Mouse (Mus musculus) kidney, embryonic 15.5 days (tissue): ENCODE data around the gene H13. TPM values are rescaled to one million over a fixed set of nuclear protein-coding genes. Genes with fewer than 3 reads are reported as not detected.
A peak's percentile ranks its signal among the peaks of the same experiment; 100 is the strongest.

Experiments
- ATAC-seq: fragments of 200-750 bp; cut with Nextera tagmentation; replicated peaks from 2 replicates; pipeline ENCODE4 v1.8.0; 2017; ENCODE audit warnings: moderate TSS enrichment; ENCODE audit not compliant: low FRiP score
- H3K27ac ChIP-seq: fragments of 300-500 bp; sonication (generic); 2 replicates; pipeline ENCODE4 v1.5.1; 2015; ENCODE audit warnings: mild to moderate bottlenecking, inconsistent platforms
- H3K27me3 ChIP-seq: fragments of 300-500 bp; sonication (generic); 2 replicates; pipeline ENCODE4 v1.6.1; 2015; ENCODE audit warnings: inconsistent platforms
- H3K36me3 ChIP-seq: fragments of 300-500 bp; sonication (generic); 2 replicates; pipeline ENCODE4 v1.6.1; 2015; ENCODE audit warnings: inconsistent platforms
- H3K4me1 ChIP-seq: fragments of 300-500 bp; sonication (generic); 2 replicates; pipeline ENCODE4 v1.6.1; 2015; ENCODE audit warnings: inconsistent platforms
- H3K4me2 ChIP-seq: fragments of 300-500 bp; sonication (generic); 2 replicates; pipeline ENCODE4 v1.6.1; 2015; ENCODE audit warnings: moderate library complexity, mild to moderate bottlenecking, inconsistent platforms
- H3K4me3 ChIP-seq: fragments of 300-500 bp; sonication (generic); replicated peaks from 2 replicates; pipeline ENCODE4 v1.5.1; 2015; ENCODE audit warnings: mild to moderate bottlenecking, inconsistent platforms
- H3K9ac ChIP-seq: fragments of 300-500 bp; sonication (generic); 2 replicates; pipeline ENCODE4 v1.6.1; 2015; ENCODE audit warnings: mild to moderate bottlenecking, inconsistent platforms
- H3K9me3 ChIP-seq: fragments of 300-500 bp; sonication (generic); replicated peaks from 2 replicates; pipeline ENCODE4 v1.6.1; 2016; ENCODE audit warnings: inconsistent platforms
- WGBS: fragments of 180-500 bp; shearing (Covaris S2); methylation state at CpG from one replicate; pipeline ENCODE4 v1.1.7; 2015; ENCODE audit warnings: mixed read lengths; 5-methylcytosine and 5-hydroxymethylcytosine counted together
- polyA plus RNA-seq: library from polyadenylated mRNA; unstranded; fragments of >200 nt; fragmentation: Nextera tagmentation; extraction: Ambion mirVana; gene quantifications from 2 replicates; pipeline ENCODE4 v1.2.1, GENCODE M21; 2015

H13 gene
- polyA plus RNA-seq, 1 experiment from 2014 or later, result 147 TPM

- Histone ChIP-seq H3K36me3 (peaks cover 63% of the 10 kb centered on the region), H3K4me3 (no peak overlapping the region), H3K27ac (peak overlapping the region; percentile 97), H3K4me2 (no peak overlapping the region), H3K4me1 (peaks cover 48% of the 10 kb centered on the region), H3K9me3 (no peaks in the 10 kb centered on the region), H3K27me3 (no peaks in the 10 kb centered on the region), H3K9ac (no peak overlapping the region)
- 77% methylated on average over 22 of the region's 22 CpGs for WGBS
- no peak for ATAC-seq
These were observed 36.8 kb downstream of the H13 start for GRCm38 (mm10) chr2:152705993-152706571.

GRCm38 (mm10) chr2:152707186-152707585, 37.9 kb downstream of the H13 start:
- peak overlapping the region; percentile 97 for H3K27ac ChIP-seq
- H3K4me2 ChIP-seq, result peak overlapping the region; percentile 69
- peak overlapping the region; percentile 45 for H3K4me3 ChIP-seq
- ATAC-seq, result no peak; the same call in 1 of the 2 replicates
- no peaks in the 10 kb centered on the region for H3K27me3 ChIP-seq
- H3K9me3 ChIP-seq, result no peaks in the 10 kb centered on the region
- peak overlapping the region; percentile 60 for H3K9ac ChIP-seq
- peaks cover 52% of the 10 kb centered on the region for H3K36me3 ChIP-seq
- peaks cover 48% of the 10 kb centered on the region for H3K4me1 ChIP-seq
- WGBS, result 15% methylated on average over 7 of the region's 7 CpGs

GRCm38 (mm10) chr2:152707627-152708026, 38.4 kb downstream of the H13 start:
- 2% methylated on average over 31 of the region's 31 CpGs for WGBS
- H3K4me3 ChIP-seq, result peak overlapping the region; percentile 45
- peak; percentile 97 for ATAC-seq
- no peaks in the 10 kb centered on the region for H3K9me3 ChIP-seq
- H3K36me3 ChIP-seq, result peaks cover 48% of the 10 kb centered on the region
- H3K27me3 ChIP-seq, result no peaks in the 10 kb centered on the region
- H3K9ac ChIP-seq, result peak overlapping the region; percentile 60
- H3K4me1 ChIP-seq, result peaks cover 48% of the 10 kb centered on the region
- H3K4me2 ChIP-seq, result peak overlapping the region; percentile 69
- peak overlapping the region; percentile 97 for H3K27ac ChIP-seq

DNA sequence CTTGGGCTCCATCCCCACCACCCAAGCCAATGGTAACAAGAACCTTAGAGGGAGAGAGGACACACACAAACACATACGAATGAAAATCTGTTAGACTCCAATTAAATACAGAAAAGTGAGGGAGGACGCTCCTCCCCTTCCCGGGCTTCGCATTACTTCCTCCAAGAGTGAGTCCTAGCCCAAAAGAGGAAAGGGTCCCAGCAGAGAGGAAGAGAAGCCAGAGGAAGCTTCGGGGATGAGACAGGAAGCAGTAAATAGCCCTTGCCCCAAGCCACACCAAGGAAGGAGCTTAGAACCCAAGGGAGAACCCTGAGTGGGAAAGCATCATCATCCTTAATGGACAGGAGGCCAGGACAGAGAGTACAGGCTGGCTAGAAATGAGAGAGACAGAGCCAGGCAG, 39.8 kb downstream of the H13 start:
- Histone ChIP-seq H3K4me1 (peaks cover 48% of the 10 kb centered on the region), H3K27me3 (no peaks in the 10 kb centered on the region), H3K4me2 (no peak overlapping the region), H3K4me3 (no peak overlapping the region), H3K9me3 (no peaks in the 10 kb centered on the region), H3K36me3 (peaks cover 33% of the 10 kb centered on the region), H3K27ac (peak overlapping the region; percentile 97; the same call in 1 of the 2 replicates), H3K9ac (no peak overlapping the region)
- 81% methylated on average over 5 of the region's 5 CpGs for WGBS
- no peak for ATAC-seq

DNA sequence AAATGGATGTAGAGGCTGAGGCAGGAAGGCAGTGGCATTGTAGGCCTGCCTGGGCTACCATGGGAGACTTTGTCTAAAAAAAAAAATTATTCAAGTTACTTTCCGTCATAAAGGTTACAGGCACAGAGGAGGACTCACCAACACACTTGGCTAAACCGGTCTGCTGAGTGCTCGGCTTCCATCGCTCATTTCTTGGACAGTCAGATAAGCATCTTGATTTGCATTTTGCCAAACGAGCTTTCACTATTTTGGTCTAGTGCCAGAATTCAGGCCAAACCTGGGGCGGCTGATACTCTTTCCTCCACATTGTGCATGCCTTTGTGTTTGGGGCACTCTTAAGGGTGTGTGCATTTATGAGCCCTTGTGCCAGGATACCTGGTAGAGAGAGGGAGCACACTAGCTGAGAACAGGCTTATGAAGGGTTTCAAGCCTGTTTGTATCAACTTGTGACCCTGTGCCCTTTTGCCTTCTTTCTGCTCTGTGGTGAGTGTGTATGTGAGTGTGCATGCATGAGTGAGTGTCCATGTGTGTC, 47.0 kb downstream of the H13 start:
- no peak overlapping the region for H3K4me3 ChIP-seq
- peak overlapping the region; percentile 84 for H3K27ac ChIP-seq
- H3K4me1 ChIP-seq, result peaks cover 19% of the 10 kb centered on the region
- no peaks in the 10 kb centered on the region for H3K36me3 ChIP-seq
- 53% methylated on average over 6 of the region's 6 CpGs for WGBS
- H3K9ac ChIP-seq, result no peak overlapping the region
- H3K27me3 ChIP-seq, result no peaks in the 10 kb centered on the region
- peak; percentile 34; the same call in 1 of the 2 replicates for ATAC-seq
- no peak overlapping the region for H3K4me2 ChIP-seq
- H3K9me3 ChIP-seq, result no peaks in the 10 kb centered on the region

DNA sequence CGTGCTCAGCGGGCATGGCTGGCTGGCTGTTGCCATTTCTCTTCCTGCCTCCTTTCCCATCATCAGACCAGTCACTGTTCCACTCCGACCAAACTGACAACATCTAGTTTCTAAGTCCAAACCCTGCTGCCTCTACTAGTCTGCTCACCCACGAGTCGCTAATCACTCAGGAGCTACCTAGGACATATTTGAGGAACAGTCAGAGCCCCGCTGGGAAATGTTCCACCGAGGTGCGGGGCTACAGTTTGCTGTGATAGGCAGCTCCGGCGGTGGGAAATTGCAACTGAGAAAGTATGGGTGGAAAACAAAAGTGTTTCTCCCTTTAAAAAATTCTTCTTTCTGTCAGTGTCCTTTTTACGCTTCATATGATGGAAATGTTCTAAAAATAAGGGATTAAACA, 48.4 kb downstream of the H13 start:
- ATAC-seq, result no peak
- no peaks in the 10 kb centered on the region for H3K36me3 ChIP-seq
- H3K4me3 ChIP-seq, result no peak overlapping the region
- H3K4me1 ChIP-seq, result peaks cover 19% of the 10 kb centered on the region
- 58% methylated on average over 11 of the region's 11 CpGs for WGBS
- no peak overlapping the region for H3K9ac ChIP-seq
- H3K4me2 ChIP-seq, result no peak overlapping the region
- no peaks in the 10 kb centered on the region for H3K27me3 ChIP-seq
- H3K27ac ChIP-seq, result peak overlapping the region; percentile 43
- no peaks in the 10 kb centered on the region for H3K9me3 ChIP-seq

DNA sequence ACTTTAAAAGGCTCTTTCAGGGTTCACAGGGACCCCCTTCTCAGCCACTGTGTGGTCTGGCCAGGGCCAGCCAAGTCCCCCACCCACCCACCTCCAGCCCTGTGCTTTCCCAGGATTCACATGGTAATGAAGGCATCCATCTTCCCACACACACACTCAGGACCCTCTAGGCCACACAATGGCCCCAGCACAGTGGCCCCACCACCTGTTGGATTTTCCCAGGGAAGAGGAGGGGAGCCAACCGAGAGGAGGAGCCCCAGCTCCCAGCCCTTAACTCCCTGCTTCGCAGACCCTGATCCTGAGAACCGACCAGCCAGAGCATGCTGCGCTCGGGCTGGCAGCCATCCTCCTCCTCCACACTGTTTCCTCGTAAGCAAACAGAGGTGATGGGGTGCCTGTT, 48.8 kb downstream of the H13 start:
- Histone ChIP-seq H3K9ac (no peak overlapping the region), H3K4me3 (no peak overlapping the region), H3K4me2 (no peak overlapping the region), H3K9me3 (no peaks in the 10 kb centered on the region), H3K4me1 (peaks cover 19% of the 10 kb centered on the region), H3K36me3 (no peaks in the 10 kb centered on the region), H3K27ac (peak overlapping the region; percentile 43), H3K27me3 (no peaks in the 10 kb centered on the region)
- 0 out of 2 replicates have a peak, but pooled peaks have one; percentile 47 for ATAC-seq
- WGBS, result 32% methylated on average over 6 of the region's 6 CpGs

DNA sequence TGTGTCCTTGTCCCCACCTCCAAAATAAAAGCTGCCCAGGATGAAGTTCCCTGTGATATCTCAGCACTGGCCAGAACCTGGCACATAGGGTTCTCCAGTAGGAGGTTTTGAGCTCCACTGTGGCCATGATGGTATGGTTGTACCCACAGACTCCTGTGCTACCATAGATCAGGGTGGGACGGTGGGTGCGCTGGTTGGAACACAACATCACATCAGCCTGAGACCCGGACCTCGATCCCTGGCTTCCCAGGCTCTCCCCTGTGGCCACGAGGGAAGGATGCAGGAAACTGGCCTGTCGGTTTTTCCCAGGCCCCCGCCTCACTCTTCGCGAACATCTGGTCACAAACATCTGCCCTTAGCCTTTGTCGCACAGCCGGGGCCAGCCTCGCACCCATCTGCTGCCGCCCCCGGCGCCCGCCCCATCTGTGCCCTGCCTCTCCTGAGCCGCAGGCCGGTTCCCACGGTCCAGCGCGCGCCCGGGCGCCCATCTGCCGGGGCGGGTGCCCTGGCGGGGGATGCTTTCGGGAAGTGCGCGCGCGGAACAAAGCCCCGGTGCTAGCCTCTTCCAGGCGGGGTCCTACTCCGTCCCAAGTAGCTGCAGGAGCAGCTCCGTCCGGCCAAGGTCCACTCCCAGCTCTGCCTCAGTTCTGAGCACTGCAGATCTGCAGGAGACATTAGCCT, 54.5 kb downstream of the H13 start:
- peak; percentile 47 for ATAC-seq
- H3K27me3 ChIP-seq, result no peaks in the 10 kb centered on the region
- H3K27ac ChIP-seq, result peak overlapping the region; percentile 24
- no peaks in the 10 kb centered on the region for H3K36me3 ChIP-seq
- peak overlapping the region; percentile 35; the same call in 1 of the 2 replicates for H3K9ac ChIP-seq
- WGBS, result 3% methylated on average over 37 of the region's 37 CpGs
- H3K4me2 ChIP-seq, result peak overlapping the region; percentile 69
- H3K9me3 ChIP-seq, result no peaks in the 10 kb centered on the region
- peaks cover 54% of the 10 kb centered on the region for H3K4me1 ChIP-seq
- peak overlapping the region; percentile 36 for H3K4me3 ChIP-seq

DNA sequence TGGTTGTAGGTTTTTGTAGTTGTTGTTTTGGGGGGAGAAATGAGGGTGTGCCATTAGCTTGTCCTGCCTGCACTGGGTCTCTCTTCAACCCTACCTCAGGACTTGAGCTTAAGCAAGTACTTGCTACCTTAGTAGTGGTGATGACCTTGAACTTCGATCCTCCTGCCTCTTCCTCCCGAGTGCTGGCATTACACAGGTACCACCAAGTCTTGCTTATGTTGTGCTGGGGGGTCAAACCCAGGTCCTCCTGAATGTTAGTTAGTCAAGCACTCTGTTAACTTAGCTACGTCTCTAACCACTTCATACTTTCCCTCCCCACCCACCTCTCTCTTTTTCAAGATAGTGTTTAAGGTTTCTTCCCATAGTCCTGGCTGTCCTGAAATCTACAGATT, 55.1 kb downstream of the H13 start:
- WGBS, result 67% methylated on average over 3 of the region's 3 CpGs
- H3K9me3 ChIP-seq, result no peaks in the 10 kb centered on the region
- H3K27ac ChIP-seq, result peak overlapping the region; percentile 24; the same call in 1 of the 2 replicates
- H3K9ac ChIP-seq, result peak overlapping the region; percentile 35; the same call in 1 of the 2 replicates
- ATAC-seq, result no peak
- peak overlapping the region; percentile 36 for H3K4me3 ChIP-seq
- no peaks in the 10 kb centered on the region for H3K36me3 ChIP-seq
- H3K4me1 ChIP-seq, result peaks cover 59% of the 10 kb centered on the region
- H3K27me3 ChIP-seq, result no peaks in the 10 kb centered on the region
- H3K4me2 ChIP-seq, result peak overlapping the region; percentile 69

GRCm38 (mm10) chr2:152725178-152725750, 56.0 kb downstream of the H13 start:
- H3K9me3 ChIP-seq, result no peaks in the 10 kb centered on the region
- H3K4me2 ChIP-seq, result 0 out of 2 replicates have a peak overlapping the region, but pooled peaks have one; percentile 5
- no peak for ATAC-seq
- H3K27me3 ChIP-seq, result no peaks in the 10 kb centered on the region
- peak overlapping the region; percentile 87; the same call in 1 of the 2 replicates for H3K27ac ChIP-seq
- H3K36me3 ChIP-seq, result no peaks in the 10 kb centered on the region
- no peak overlapping the region for H3K4me3 ChIP-seq
- peaks cover 69% of the 10 kb centered on the region for H3K4me1 ChIP-seq
- H3K9ac ChIP-seq, result no peak overlapping the region
- WGBS, result 23% methylated on average over 15 of the region's 15 CpGs

DNA sequence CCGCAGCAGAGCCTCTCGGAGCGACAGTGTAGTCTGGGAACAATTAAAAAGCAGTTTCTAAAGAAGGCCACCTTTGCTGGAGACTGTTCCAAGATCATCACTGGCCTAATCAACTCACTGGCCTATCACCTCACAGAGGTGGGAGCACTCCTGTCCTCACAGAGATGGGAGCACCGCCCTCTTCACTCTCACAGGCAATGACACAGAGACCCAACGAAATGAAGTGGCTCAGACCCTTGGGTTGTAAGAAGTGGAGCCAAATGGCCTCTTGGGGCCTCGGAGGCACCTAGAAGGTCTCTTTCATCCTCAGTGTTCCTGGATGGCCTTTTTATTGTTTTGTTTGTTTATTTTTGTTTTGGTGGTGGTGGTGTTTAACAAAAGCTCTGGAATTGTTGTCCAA, 57.0 kb downstream of the H13 start:
- 77% methylated on average over 6 of the region's 6 CpGs for WGBS
- H3K4me1 ChIP-seq, result peaks cover 76% of the 10 kb centered on the region
- no peaks in the 10 kb centered on the region for H3K36me3 ChIP-seq
- 0 out of 2 replicates have a peak overlapping the region, but pooled peaks have one; percentile 87 for H3K27ac ChIP-seq
- H3K27me3 ChIP-seq, result no peaks in the 10 kb centered on the region
- no peak overlapping the region for H3K9ac ChIP-seq
- ATAC-seq, result no peak
- H3K4me2 ChIP-seq, result no peak overlapping the region
- no peak overlapping the region for H3K4me3 ChIP-seq
- H3K9me3 ChIP-seq, result no peaks in the 10 kb centered on the region
